Mouse (Mus musculus) intestine, postnatal 0 days (tissue): ENCODE measurements at regions not wholly inside any gene's neighbourhood (a gene's known extent, or its start where the extent isn't known, plus 50 kb on each side); places are given as distances from the start of the nearest gene placed in this dataset.
A peak's percentile ranks its signal among the peaks of the same experiment; 100 is the strongest.

Experiments
- ATAC-seq: fragments of 200-750 bp; cut with Nextera tagmentation; 2 replicates; pipeline ENCODE4 v1.8.0; 2017; ENCODE audit warnings: mild to moderate bottlenecking, moderate TSS enrichment, moderate library complexity
- H3K27ac ChIP-seq: fragments of 300-500 bp; sonication (generic); 2 replicates; pipeline ENCODE4 v1.5.1; 2014; ENCODE audit warnings: mild to moderate bottlenecking, low read depth, low read length, moderate library complexity
- H3K27me3 ChIP-seq: fragments of 300-500 bp; sonication (generic); replicated peaks from 2 replicates; pipeline ENCODE4 v1.6.1; 2014; ENCODE audit warnings: low read length, mixed read lengths; ENCODE audit not compliant: control insufficient read depth, insufficient read depth
- H3K36me3 ChIP-seq: fragments of 300-500 bp; sonication (generic); 2 replicates; pipeline ENCODE4 v1.6.1; 2014; ENCODE audit warnings: mild to moderate bottlenecking, moderate library complexity; ENCODE audit not compliant: control insufficient read depth, insufficient read depth
- H3K4me1 ChIP-seq: fragments of 300-500 bp; sonication (generic); replicated peaks from 2 replicates; pipeline ENCODE4 v1.6.1; 2014; ENCODE audit warnings: antibody characterized with exemption, low read length, mixed read lengths; ENCODE audit not compliant: control insufficient read depth, insufficient read depth
- H3K4me2 ChIP-seq: fragments of 300-500 bp; sonication (generic); replicated peaks from 2 replicates; pipeline ENCODE4 v1.6.1; 2014; ENCODE audit warnings: low read depth, mild to moderate bottlenecking, moderate library complexity
- H3K4me3 ChIP-seq: fragments of 300-500 bp; sonication (generic); 2 replicates; pipeline ENCODE4 v1.5.1; 2014; ENCODE audit warnings: low read depth, low read length
- H3K9ac ChIP-seq: fragments of 300-500 bp; sonication (generic); 2 replicates; pipeline ENCODE4 v1.6.1; 2014; ENCODE audit warnings: mild to moderate bottlenecking, low read depth, low read length
- H3K9me3 ChIP-seq: fragments of 300-500 bp; sonication (generic); 2 replicates; pipeline ENCODE4 v1.6.1; 2016; ENCODE audit warnings: mixed run types; ENCODE audit not compliant: control insufficient read depth
- CTCF ChIP-seq: sonication (generic); IDR thresholded peaks from 2 replicates; pipeline ENCODE4 v1.5.1; 2016; ENCODE audit warnings: low read depth, mild to moderate bottlenecking, control low read depth, antibody characterized with exemption, moderate library complexity
- WGBS: fragments of 180-500 bp; shearing (Covaris S2); extraction: QIAGEN DNeasy Blood & Tissue Kit; methylation state at CpG from one replicate; pipeline ENCODE4 v1.1.7; 2014; 5-methylcytosine and 5-hydroxymethylcytosine counted together

DNA sequence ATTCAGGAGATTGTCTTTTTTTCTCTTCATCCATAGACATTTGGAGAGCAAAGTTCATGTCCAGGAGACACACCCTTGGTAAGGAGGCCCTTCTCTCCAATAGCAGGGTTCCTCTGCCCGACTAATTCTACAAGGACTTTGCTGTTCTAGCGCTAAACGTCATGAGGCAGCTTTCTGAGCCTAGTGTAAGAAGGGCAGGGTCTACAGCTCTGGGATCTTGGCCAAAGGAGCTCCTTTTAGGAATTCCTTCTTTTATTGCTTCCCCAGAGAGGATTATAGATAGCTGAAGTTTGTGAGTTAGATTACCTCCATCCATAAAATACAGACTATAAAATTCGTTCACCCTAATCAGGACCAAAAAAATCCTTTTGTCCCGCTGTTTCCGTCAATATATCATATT is 378.5 kb upstream of the Smim15 start:
- no peak for TF ChIP-seq CTCF
- no peaks in the 10 kb centered on the region for H3K4me1 ChIP-seq
- H3K27ac ChIP-seq = no peak overlapping the region
- no peak overlapping the region for H3K9ac ChIP-seq
- no peaks in the 10 kb centered on the region for H3K27me3 ChIP-seq
- H3K9me3 ChIP-seq = no peaks in the 10 kb centered on the region
- H3K4me3 ChIP-seq = no peak overlapping the region
- 44% methylated on average over 6 of the region's 6 CpGs for WGBS
- H3K36me3 ChIP-seq = no peaks in the 10 kb centered on the region
- ATAC-seq = no peak
- H3K4me2 ChIP-seq = no peak overlapping the region

DNA sequence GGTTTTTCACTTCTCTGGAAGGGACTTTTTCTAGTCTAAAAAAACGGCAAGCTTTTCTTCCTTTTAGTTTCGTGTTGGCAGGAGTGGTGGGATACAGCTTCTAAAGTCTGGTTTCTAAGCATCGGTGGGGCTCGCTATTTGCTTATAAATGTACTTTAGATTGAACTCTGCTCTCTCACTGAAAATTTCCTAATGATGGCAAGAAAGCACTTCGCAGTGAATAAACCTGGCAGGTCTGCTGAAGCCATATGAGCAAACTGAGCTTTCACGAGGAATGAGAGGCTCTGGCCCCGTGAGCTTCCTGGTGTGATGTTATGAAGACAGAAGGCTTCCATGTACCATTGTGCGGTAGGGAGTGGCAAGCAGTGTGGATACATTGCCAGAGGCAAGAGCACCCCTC is 380.0 kb upstream of the Smim15 start:
- no peaks in the 10 kb centered on the region for H3K27me3 ChIP-seq
- H3K27ac ChIP-seq = no peak overlapping the region
- no peaks in the 10 kb centered on the region for H3K36me3 ChIP-seq
- H3K4me1 ChIP-seq = no peaks in the 10 kb centered on the region
- 52% methylated on average over 8 of the region's 8 CpGs for WGBS
- TF ChIP-seq CTCF = no peak
- ATAC-seq = no peak
- H3K4me3 ChIP-seq = no peak overlapping the region
- no peak overlapping the region for H3K4me2 ChIP-seq
- no peaks in the 10 kb centered on the region for H3K9me3 ChIP-seq
- no peak overlapping the region for H3K9ac ChIP-seq

DNA sequence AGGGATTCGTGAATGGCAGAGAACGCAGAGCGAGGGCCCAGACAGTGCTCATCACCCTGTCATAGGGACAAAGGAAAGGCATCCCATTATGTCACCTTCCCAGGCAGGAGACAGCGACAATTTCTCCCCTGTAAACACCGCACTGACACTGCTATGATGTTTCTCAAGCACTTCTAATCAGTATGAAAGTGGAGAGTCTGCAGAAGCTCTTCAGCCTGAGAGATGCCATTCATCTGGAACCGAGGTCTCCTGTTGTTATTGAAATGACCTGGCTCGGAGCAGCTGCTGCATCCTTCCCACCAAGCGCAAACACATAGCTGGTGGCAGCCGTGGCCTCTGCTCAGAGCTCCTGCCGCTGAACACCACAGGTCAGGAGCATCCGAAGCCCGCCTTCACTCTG is 380.5 kb upstream of the Smim15 start:
- Histone ChIP-seq H3K4me3 (no peak overlapping the region), H3K4me2 (no peak overlapping the region), H3K9me3 (no peaks in the 10 kb centered on the region), H3K4me1 (no peaks in the 10 kb centered on the region), H3K36me3 (no peaks in the 10 kb centered on the region), H3K27ac (no peak overlapping the region), H3K9ac (no peak overlapping the region), H3K27me3 (no peaks in the 10 kb centered on the region)
- no peak for TF ChIP-seq CTCF
- 52% methylated on average over 12 of the region's 12 CpGs for WGBS
- no peak for ATAC-seq

DNA sequence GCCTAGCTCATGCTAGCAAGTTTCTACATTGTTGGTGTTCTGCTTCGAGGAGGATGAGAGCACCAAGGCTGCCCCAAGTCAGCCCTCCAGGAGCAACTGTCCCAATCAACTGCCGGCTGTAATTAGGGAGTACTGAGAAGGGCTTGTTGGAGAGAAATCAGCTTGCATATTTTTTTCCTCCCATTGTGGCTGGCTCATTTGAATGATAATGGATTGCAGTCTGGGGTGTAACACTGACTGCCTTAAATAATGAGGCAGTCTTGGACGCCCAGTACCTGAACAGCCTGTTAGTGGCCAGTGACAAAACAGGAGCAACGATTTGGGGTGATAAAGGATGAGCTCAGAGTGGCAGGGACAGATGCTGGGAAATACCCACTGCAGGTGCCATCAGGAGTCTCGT is 382.8 kb upstream of the Smim15 start:
- Histone ChIP-seq H3K27ac (no peak overlapping the region), H3K27me3 (no peaks in the 10 kb centered on the region), H3K4me1 (no peaks in the 10 kb centered on the region), H3K9ac (no peak overlapping the region), H3K4me2 (no peak overlapping the region), H3K9me3 (no peaks in the 10 kb centered on the region), H3K36me3 (no peaks in the 10 kb centered on the region), H3K4me3 (no peak overlapping the region)
- no peak for TF ChIP-seq CTCF
- 42% methylated on average over 5 of the region's 5 CpGs for WGBS
- no peak for ATAC-seq

DNA sequence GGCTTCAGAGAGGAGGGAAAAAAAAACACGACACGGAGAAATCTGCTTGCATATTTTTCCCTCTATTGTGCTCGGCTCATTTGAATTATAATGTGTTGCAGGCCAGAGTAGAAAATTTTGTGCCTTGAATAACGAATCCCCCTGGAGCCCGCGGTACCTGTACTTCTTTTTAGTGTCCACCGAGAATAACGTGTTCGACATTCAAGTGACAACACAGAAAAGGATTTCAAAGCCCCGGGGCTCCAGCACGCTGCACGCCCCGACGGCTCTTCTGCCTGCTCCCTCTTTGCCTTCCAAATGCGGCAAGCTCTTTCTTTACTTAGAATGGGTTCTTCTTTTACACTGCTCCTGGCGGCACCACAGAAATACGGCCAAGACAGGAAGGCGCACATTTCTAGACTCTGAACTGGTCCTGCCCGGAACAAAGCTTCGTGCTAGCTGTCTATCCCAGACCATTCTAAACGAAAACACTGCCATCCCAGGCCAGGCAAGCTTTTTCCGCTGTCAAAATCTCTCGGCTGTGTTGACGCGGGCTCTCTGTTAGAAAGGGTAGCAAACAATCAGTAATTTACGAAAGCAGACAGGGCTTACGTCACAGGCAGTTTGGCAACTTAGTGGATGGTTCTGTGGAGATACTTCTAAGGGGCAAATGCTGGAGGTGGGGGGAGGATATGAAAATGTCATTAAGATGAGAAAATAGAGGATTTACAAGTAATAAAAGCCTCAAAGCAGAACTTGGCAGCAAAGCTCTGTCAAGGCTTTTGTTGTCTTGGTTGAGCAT is 398.2 kb upstream of the Smim15 start:
- ATAC-seq = no peak
- H3K9ac ChIP-seq = no peak overlapping the region
- H3K27ac ChIP-seq = no peak overlapping the region
- peak overlapping the region; percentile 57 for H3K4me2 ChIP-seq
- H3K4me3 ChIP-seq = peak overlapping the region; percentile 36
- peaks cover 3% of the 10 kb centered on the region; the same call in 1 of the 2 replicates for H3K4me1 ChIP-seq
- 6% methylated on average over 27 of the region's 27 CpGs for WGBS
- no peaks in the 10 kb centered on the region for H3K9me3 ChIP-seq
- no peaks in the 10 kb centered on the region for H3K36me3 ChIP-seq
- peaks cover 31% of the 10 kb centered on the region for H3K27me3 ChIP-seq
- peak; percentile 16 for TF ChIP-seq CTCF

DNA sequence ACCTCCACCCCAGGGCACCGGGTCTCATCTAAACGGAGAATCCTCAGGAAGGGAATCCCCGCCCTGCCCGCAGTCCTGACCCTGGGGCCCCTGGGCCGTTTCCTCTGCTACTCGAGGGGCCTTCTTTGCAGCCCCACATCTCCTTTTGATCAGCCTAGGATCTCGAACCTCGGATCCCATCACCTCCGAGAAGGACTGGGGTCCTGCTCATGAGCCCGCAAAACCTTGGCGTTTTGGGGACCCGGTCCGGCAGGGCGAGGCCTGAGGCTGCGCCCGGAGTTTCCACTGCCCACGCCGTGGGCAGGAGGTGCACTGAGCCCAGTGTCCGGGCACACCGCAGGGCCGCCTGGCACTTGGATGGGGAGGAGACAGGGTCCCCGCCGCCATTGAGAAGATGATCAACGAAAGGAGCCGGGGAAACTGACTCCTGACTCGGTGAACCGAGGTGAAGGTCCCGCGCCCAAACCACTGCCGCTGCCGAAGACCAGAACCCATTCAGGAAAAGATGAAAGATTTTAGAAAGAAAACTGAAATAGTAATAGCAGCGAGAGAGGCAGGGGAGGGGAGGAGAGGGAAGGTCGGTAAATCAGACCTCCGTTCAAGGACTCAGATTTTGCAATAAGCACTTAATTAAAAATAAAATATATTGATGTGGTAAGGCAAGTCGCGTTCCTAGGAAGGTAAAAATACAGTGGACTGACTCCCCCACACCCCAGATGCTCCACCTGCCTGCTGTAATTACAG is 399.0 kb upstream of the Smim15 start:
- no peak overlapping the region for H3K9ac ChIP-seq
- H3K4me1 ChIP-seq = peaks cover 3% of the 10 kb centered on the region; the same call in 1 of the 2 replicates
- peaks cover 31% of the 10 kb centered on the region for H3K27me3 ChIP-seq
- 9% methylated on average over 36 of the region's 36 CpGs for whole genome bisulfite sequencing
- peak overlapping the region; percentile 36 for H3K4me3 ChIP-seq
- no peaks in the 10 kb centered on the region for H3K9me3 ChIP-seq
- no peak for ATAC-seq
- H3K36me3 ChIP-seq = no peaks in the 10 kb centered on the region
- H3K4me2 ChIP-seq = peak overlapping the region; percentile 57
- TF ChIP-seq CTCF = no peak
- no peak overlapping the region for H3K27ac ChIP-seq
